Mouse (Mus musculus) frontal cortex, adult (tissue): ENCODE results near the gene Rfc2.

Source experiments
- ATAC-seq: cut with Nextera tagmentation; 2 replicates; pipeline ENCODE4 v1.9.2; 2017; ENCODE audit warnings: mild to moderate bottlenecking, moderate library complexity, mixed read lengths; ENCODE audit not compliant: low TSS enrichment

Rfc2 gene

DNA sequence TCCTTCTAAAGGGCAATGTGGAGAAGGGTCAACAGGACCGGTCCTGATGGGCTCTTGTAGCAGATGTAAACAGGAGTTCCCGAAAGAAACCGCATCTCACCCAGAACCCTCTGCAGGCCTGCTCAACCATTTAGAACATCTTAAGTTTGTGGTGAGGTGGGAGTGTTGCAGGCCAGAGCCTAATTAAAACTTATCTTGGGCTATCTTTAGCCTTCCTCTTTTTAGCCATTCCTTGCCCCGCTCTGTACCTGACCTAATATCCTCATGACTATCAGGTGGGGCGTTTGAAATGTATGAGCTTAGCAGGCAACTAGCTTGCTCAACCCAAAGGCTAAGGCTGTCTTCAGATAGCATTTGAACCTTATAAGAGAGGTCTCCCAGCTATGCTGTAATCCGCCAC lies 15.5 kb upstream of the Rfc2 start:
- ATAC-seq = no peak

DNA sequence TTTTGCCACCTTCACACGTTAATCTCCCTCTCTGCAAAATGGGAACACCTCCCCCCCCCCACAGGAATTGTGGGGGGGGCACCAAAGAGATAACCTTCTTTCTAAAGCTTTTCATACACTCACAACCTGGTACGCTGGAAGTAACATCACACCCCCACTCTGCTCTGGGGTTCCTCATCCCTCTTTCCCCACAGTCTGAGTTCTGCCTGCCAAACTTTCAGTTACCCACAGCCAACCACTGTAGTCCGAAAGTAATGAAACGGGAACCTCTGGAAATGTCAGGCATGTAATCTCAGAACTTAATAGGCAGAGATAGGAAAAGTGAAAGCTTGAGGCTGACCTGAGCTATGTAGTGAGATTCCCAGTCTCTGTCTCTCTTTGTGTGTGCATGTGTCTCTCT lies 13.7 kb upstream of the Rfc2 start:
- ATAC-seq = no peak

DNA sequence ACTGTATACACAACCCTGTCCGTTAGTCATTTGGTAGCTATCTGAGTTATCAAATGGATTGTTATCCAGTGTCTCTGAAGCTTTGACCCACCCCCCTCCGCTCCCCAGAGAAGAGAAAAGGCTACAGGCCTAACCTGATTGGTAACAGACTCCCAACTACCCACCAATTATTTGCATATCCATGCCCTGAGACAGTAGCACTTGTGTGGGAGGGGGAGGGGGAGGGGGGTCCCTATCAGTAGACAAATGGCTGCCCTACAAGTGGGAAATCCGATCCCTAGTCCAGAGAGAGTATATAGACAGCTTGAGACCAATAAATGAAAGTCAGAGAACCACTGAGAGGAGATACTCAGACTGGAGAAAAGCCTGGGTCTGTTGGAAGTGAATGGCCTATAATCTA lies 13.1 kb upstream of the Rfc2 start:
- no peak for ATAC-seq

DNA sequence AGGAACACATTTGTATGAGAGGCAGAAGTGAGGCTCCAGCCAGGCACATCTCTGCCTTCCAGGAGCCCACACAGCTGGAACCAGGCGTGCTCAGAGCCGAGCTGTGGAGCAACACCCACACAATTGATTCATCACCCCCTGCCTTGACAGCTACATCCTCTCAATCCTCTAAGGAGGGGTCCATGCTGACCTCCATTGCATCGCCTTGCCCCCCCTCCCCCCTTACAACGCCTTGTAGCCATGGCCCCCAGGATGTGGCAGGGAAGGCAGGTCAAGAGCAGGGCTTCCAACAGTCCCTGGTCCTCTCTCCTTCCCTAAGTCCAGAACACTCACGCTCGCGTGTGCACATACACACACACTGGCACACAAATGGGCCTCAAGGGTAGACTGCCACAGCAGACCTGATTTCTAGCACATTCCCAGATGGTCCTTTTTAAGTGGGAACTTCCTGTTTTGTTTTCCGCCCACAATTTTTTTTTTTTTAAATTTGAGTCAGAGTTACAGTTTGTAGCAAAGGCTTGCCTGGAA lies 12.1 kb upstream of the Rfc2 start:
- peak; percentile 74 for ATAC-seq

DNA sequence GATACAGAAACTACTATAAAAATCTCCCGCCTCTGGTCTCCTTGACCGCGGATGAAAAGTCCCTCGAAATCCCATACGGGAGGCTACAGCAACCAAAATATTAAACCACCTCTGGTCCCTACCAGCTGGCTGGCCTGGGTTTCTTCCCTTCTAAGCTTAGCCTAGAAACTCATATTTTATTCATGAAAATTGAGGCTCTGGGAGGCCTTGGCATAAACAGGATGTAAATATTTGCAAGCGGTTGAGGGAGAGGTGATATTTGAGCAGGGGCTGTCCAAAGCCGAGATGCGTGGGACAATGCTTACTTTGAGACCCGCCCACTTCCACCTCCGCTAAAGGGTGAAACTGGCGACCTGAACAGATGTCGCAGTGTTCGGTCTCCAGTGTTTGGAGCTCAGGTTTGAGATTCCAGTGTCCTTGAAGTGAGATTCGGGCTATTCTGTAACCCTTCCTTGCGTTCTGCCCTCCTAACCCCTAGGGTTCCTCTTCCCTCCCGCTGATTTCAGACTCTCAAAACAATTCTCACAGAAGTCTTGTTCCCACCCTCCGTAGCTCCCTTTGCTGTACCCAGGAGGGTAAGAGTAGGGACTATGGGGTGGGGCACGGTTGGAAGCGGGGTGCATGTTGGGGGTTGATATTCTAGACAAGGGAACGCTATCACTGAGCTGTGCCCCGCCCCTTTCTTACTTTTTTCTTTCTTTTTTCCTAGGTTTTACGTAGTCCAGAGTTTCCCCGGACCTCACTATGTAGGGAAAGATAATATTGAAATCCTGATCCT lies 9.2 kb upstream of the Rfc2 start:
- peak; percentile 81 for ATAC-seq

DNA sequence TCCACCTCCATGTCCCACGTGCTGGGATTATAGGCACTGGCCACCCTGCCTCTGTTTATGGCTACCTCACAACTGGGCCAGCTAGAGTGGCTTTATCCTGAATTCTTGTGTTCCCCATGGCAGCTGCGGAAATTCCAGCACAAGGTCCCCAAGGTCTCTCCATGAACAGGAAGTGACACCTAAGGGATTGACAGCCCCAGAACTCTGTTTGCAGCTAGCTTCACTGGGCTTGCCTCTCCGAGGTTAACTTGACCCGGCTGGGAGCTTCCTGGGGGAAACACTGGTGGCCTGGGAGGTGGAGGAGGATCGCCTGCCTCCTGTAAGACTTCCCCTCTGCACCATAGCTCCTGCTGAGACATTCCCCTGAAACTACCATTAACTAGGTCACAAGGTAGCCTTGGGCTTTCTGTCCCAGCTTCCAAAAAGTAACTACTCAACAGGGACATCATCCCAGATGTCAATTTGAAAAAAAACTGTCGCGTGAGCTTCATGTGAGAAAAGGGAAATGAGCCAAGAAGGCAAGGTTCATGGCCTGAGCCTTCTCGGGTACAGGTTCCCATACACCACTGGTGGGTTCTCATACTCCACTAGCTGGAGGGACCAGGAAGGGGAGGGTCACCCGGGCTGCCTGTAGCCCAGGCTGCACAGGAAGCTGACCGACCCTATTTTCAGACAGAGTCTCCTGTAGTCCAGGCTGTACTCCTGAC lies 8.5 kb upstream of the Rfc2 start:
- ATAC-seq = no peak

DNA sequence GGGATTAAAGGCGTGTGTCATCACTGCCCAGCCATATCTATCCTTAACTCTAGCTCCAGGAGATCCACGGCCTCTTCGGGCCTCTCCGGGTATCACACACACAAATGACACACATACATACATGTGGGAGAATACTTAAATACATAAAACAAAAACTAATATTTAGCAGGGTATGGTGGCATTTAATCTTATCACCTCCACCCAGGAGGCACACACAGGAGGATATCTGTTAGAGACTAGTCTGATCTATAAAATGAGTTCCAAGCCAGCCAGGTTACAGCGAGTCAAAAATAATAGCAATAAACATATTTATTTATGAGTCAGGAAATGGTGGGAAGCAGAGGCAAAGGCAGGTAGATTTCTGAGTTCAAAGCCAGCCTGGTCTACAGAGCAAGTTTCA lies 5.3 kb upstream of the Rfc2 start:
- no peak for ATAC-seq

DNA sequence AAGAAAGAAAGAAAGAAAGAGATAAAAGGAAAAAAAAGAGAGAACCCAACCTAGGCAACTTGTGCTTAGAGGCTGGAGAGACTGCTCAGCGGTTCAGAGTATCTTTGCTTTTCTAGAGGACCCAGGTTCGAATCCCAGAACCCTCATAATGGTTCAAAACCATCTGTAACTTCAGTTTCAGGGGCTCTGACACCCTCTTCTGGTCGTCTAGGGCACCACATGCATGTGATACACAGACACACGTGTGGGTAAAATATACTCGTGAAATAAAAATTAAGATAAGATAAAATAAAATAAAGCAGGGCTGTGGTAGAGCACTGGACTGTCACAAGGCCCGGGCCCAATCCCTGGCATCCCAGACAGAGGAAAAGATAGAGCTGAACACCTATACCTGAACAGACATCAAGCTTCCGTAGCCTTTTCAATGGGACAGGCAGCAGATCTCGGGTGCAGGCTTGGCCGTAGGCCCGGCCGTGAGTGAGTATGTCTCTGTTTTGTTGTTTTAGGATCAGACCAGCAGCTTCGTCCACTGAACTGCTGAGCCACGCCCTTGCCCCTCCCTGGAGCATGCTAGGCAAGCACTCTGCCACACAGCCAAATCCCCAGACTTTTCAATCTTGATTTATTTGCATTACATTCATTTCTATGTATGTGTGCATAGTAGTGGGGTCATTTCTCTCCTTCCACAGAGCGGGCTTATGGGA lies 4.5 kb upstream of the Rfc2 start:
- ATAC-seq = no peak

DNA sequence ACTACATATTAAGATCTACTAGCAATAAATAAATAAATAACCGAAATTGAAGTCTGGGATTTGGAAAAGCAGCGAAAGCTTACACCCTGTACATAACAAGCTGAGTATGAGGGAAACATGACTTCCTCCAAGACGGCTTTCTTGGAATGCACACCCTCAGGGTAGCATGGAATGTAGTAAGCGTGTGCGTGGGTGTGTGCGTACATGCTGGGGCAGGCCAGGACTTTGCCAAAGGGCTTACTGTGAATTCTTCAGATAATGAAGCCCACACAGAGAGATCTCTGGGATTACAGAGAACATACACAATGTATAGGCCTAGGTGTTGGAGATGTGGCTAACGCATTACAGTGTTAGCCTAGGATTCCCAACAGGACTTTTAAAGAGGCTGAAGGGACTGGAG lies 3.6 kb upstream of the Rfc2 start:
- no peak for ATAC-seq

DNA sequence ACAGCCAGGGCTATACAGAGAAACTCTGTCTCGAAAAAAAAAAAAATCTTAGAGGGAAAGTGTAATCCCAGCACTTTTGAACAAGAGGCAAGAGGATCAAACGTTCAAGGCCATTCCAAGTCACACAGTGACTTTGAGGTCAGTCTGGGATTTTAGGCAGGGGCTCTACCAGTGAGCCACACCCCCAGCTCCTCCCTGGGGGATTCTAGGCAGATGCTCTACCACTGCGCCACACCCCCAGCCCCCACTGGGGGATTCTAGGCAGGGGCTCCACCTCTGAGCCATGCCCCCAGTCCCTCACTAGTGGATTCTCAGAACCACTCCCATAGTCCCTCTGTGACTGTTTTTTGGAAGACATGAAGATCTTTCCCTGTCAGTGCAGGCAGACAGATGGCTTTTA lies 2.0 kb upstream of the Rfc2 start:
- ATAC-seq = no peak

DNA sequence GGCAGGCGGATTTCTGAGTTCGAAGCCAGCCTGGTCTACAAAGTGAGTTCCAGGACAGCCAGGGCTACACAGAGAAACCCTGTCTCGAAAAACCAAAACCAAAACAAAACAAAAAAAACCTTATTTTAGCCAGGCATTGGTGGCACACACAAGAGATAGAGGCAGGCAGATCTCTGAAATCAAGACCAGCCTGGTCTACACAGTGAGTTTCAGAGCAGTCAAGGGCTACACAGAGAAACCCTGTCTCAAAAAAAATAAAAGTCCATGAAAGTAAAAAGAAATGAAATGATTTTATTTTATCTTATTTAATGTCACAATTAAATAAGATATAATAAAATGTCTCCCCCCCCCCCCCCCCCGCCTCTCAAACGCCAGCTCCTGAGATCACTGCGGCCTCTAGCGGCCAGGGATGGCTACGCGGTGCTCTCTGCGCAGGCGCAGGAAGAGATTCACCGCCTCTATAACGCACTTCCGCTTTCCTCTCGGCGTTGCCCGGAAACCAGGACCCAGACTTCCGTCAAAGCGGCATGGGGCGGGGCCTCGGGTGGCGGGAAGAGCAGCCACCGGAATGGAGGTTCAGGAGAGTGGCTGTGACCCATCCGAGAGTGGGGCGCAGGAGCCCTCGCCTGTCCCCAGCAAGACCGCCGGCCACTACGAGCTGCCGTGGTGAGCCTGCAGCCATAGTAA lies 1.2 kb downstream of the Rfc2 start:
- ATAC-seq = peak; percentile 99

DNA sequence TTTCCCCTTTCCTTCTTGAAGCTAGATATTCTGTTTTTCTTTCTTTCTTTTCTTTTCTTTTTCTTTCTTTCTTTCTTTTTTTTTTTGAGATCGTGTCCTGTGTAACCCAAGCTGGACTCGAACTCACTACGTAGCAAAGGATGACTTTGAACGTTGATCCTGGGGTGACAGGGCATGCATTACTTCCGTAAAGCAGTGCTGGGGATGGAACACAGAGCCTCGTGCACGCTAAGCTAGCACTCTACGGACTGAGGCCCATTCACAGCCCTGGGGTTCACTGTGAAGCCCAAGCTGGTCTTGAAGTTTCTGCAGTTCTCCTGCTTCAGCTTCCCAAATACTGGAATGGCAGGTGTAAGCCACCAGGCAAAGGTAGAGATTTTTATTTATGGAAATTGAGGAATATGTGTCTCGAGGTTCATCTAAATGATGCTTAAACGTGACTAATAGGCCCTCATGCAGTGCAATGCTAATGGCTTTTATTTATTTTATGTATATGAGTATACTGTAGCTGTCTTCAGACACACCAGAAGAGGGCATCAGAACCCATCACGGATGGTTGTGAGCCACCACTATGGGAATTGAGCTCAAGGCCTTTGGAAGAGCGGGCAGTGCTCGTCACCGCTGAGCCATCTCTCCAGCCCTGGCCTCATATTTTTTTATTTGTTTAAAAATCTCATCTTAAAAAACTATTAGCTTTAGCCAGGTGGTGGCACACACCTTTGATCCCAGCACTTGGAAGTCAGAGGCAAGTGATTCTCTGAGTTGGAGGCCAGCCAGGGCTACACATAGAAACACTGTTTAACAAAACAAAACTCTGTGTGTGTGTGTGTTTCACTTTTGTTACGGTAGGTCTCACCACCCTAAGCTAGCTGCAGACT lies 2.1 kb downstream of the Rfc2 start:
- no peak for ATAC-seq

DNA sequence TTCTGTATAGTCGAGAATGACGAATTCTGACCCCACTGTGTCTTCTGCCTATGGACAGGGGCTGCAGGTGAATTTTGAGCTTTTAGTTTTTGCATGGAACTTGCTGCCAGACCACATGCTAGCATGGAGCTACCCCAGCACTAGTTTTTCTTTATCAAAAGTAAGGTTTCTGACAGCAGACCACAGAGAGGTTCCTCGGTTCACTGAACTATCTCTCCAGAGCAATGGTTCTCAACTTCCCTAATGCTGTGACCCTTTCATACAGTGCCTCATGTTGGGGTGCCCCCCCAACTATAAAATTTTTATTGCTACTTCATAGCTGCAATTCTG lies 2.7 kb downstream of the Rfc2 start:
- no peak for ATAC-seq

DNA sequence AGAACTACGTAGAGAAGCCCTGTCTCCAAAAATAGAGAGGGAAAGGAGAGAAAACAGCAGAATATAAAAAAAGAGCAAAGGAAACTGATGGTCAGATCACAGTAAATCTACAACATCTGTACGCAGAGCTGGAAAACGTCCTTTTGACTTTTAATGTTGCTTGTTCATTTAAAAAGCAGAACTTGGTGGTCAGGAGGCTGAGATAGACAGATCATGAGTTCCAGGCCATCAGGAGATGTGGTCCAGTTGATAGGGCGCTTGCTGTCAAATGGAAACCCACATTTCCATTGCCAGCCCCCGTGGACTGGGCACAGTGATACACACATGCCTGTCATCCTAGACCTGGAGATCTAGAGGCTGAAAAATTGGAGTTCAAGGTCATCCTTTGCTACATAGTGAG lies 3.6 kb downstream of the Rfc2 start:
- ATAC-seq = no peak

DNA sequence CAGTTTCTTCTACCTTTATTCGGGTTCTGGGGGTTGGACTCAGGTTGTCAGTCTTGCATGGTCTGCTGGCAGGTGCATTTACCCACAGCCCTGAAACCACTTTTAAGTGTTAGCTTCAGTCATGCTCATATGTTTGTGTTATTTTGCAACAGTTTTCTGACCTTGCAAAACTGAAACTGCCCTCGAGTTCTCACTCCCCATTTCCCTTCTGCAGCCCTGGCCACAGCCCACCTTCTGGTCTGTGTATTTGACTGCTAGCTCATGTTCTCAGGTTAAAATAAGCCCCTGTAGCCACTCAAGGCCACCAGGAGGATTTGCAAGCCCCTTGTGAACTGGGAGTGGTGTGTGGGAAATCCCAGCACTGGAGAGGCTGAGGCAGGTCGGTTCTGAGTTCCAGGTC lies 8.7 kb downstream of the Rfc2 start:
- no peak for ATAC-seq

DNA sequence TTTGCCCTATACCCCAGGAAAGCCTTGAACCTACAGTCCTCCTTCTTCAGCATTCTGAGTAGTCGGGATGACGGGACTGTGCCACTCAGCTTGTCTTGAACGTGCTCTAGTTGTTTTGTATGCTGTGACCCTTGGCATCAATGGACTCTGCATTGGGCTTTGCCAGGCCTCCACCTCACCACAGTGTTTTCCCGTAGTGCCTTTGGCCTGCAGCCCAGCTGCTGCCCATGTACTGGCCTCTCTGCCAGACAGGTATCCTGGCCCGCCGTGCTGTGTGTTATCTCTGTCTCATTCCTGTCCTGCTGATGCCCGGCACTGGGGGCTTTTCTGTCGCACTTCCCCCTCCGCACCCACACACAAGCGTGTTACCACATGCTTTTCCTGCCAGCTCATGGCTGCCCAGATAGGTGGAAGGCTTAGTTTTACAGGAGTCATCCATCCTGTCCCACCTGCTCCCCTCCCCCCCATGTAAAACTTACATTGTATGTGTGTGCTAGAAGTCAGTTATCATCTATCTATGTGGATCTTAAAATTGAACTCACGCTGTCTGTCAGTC lies 10.9 kb downstream of the Rfc2 start:
- ATAC-seq = no peak

DNA sequence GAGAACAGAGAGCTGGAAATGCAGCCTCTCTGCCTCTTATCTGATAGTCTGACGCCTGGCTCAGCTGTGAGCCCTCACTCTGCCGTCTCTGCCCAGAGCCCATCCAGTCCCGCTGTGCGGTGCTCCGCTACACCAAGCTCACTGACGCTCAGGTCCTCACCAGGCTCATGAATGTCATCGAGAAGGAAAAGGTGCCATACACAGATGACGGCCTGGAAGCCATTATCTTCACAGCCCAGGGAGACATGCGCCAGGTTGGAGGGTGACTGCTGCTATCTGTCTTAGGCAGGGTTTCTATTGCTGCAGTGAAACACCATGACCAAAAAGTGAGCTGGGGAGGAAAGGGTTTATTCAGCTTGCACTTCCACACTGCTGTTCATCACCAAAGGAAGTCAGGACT lies 11.9 kb downstream of the Rfc2 start:
- ATAC-seq = no peak

DNA sequence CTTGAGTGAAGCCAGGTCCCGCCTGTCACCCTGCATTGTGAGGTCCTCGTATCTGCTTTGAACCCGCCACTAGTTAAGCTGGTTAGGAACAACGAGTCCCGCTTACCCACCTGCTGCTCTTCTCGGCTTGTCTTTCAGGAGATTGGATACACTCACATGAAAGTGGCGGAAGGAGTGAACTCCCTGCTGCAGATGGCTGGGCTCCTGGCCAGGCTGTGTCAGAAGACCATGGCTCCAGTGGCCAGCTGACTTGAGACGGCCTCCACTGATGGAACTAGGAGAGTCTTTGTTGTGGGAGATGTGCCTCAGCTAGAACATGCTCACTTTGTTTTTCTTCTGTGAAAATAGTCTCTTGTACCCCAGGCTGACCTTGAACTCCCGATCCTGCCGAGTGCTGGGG lies 16.5 kb downstream of the Rfc2 start:
- no peak for ATAC-seq

DNA sequence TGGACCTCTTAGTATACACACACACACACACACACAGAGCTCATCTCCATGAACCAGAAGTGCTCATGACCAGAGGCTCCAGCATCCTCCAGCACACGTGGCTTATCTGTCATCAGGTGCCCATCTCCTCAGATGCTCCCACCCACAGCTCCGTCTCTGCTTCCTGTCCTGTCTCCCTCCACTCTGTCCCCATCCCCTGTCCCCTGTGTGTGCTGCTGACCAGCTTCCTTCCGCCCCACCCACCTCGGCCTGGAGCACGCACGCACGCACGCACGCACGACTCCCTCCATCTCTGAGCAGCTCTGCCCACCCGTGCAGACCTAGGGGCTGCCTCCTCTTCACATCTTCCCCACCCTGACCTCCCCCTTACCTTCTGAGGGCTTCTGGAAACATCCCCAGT lies 23.2 kb downstream of the Rfc2 start:
- no peak for ATAC-seq

DNA sequence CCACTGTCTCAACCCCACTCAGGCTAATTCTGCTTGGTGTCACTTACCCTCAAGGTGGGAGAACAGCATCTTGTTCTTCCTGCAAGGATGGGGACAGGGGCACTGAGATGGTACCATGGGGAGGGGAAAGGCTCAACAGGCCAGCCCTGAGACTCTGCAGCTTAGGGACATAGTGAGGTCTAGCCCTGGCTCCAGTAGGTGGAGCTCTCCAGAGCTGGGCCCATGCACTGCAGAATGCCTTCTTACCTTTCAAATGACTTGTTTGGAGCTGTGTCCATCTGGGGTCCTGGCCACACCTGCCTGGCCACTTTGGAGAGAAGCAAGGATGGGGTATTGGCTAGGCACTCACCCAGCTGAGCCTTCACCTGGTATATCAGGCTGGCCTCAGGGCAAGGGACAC lies 25.1 kb downstream of the Rfc2 start:
- no peak for ATAC-seq

DNA sequence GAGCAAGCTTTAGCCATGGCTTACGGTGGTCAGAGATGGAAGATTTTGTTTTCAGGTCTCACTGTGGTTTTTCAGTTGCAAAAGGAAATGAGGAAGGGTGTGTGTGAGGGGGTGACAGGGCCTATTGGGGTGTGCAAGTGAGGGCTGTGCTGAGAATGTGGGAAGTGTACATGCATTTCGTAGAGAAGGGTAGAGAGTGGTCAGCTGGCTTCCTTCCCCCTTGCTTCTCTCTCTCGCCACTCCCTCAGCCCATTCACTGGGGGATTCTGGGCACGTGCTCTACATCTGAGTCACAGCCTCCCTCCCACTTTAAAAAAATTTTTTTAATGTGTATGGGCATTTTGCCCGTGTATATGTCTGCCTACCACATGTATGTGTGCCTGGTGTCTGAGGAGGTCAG lies 26.0 kb downstream of the Rfc2 start:
- ATAC-seq = no peak
